Mouse (Mus musculus) brown adipose tissue, adult 24 weeks (tissue): ENCODE data around the gene Cdc37l1. TPM values are rescaled to one million over a fixed set of nuclear protein-coding genes. Genes with fewer than 3 reads are reported as not detected.

ENCODE experiments used
- H3K27ac ChIP-seq: fragments of 200-500 bp; replicated peaks from 2 replicates; pipeline ENCODE4 v1.5.1; 2012; ENCODE audit warnings: low read depth, mild to moderate bottlenecking, low read length
- H3K4me1 ChIP-seq: fragments of 200-500 bp; 2 replicates; pipeline ENCODE4 v1.6.1; 2012; ENCODE audit warnings: low read length, mixed read lengths; ENCODE audit not compliant: control insufficient read depth, insufficient read depth, insufficient read length
- H3K4me3 ChIP-seq: fragments of 200-500 bp; 2 replicates; pipeline ENCODE4 v1.5.1; 2012; ENCODE audit warnings: low read depth, mild to moderate bottlenecking, low read length, moderate library complexity; ENCODE audit not compliant: insufficient read depth
- polyA plus RNA-seq: library from polyadenylated mRNA; stranded (reverse); fragments of >200 nt; gene quantifications from 2 replicates; pipeline ENCODE4 v1.2.4, GENCODE M21; 2012; ENCODE audit not compliant: missing spikeins, insufficient read depth, insufficient read length

The Cdc37l1 gene
- polyA plus RNA-seq, 1 experiment = 28.3 TPM

DNA sequence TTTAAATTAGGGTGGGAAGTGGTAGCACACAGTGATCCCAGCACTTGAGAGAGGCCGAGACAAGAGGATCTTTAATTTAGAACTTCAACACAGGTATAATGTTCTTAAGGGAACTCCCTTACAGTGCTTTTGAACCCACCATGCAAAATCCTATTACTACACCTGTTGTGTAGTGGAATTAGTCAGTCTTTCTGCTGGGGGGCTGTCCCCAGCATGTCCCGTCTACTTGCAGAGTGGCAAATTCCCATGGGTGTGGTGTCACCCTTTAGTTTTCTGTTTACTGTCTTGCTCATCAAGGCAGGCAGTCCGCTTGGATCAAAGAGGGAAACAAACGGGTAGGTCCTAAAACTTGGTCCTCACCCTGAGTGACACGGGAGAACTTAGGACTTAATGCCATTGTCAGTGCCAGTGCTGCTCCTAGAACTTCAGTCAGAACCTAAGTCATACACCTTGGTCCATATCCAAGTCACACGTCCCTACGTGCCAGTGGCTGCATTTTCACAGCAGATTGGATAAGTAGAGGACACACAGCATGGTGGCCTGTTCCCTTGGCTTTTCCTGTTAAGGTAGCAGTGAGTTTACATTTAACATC is 31.7 kb downstream of the Cdc37l1 start:
- Histone ChIP-seq H3K27ac (no peak overlapping the region), H3K4me3 (no peak overlapping the region), H3K4me1 (no peaks in the 10 kb centered on the region)

DNA sequence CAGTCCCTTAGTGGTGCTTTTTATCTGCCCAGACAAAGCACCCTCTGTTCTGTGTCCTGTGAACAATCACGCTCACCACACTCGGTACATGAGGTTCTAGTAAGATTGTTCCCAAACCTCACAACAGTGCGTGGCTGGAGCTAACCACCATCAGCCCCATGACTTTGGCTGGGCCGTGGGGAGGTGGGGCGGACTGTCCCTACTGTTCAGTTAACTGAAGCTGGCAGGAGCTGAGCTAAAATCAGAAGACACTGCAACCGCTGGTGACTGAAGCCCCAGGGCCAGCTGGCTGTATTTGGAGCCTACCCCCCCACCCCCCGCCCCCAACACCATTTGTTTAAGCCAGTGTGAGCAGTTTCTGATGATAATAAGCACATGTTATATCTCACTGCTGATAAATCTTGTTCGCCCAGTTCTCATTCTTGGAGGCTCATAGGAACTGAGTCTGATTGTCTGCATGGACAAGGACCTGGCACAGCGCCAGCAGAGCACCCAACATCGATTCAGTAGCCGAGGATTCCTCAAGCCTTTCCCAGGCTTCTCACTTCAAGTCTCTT is 34.3 kb downstream of the Cdc37l1 start:
- Histone ChIP-seq H3K4me3 (no peak overlapping the region), H3K4me1 (peaks cover 6% of the 10 kb centered on the region; the same call in 1 of the 2 replicates), H3K27ac (no peak overlapping the region)

DNA sequence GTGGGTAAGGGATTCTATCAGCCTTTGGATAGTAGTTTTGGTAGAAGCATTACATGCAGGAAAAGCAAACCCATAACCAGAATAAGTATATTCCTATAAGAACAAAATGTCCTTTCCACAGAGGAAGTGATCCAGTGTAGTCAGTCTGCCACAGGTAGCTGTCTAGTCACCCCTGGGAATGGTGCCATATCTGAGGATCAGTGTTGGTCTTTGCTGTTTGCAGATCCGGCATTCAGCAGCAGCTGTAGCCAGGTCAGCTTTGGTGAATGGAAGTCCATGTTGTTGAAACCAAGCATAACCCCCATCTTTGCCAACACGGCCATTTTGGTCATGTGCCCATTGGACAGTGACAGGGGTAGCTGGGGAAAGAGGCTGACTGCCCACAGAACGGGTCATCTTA is 41.6 kb downstream of the Cdc37l1 start:
- Histone ChIP-seq H3K4me3 (no peak overlapping the region), H3K27ac (no peak overlapping the region), H3K4me1 (peaks cover 6% of the 10 kb centered on the region; the same call in 1 of the 2 replicates)

DNA sequence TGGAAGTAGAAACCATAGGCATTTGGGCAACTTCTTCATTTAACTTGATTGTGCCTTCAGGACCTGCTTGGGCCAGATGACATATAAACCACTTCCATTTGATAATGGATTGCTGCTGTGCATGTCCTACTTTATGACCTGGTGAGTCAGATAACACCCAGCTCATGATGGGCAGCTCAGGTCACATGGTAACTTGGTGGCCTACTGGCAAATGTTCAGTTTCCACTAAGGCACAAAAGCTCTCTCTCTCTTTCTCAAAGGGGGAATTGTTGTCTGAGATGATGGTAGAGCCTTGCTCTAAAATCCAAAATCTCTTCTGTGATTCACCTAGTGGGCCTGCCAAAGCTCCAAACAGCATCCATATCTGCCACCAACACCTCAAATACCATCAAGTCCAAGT is 42.5 kb downstream of the Cdc37l1 start:
- H3K4me3 ChIP-seq = no peak overlapping the region
- peaks cover 12% of the 10 kb centered on the region for H3K4me1 ChIP-seq
- no peak overlapping the region for H3K27ac ChIP-seq

DNA sequence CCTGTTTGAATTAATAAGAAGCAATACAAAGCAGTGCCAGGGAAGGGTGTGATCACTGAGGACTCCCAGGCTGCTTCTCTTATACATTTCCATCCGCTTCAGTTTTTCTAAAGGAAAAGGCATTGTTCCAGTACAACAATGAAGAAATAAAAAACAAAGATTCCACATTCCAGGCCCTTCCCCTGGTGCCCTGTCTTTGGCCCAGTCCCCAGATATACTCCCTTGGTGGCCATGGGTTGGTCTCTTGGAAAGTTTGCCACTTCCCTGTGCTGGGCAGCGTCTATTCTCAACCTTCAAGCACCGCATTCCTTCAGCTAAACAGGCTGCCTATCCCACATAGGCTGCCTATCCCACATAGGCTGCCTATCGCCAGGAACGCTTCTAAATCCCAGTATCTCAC is 46.9 kb downstream of the Cdc37l1 start:
- H3K4me3 ChIP-seq = no peak overlapping the region
- peaks cover 13% of the 10 kb centered on the region for H3K4me1 ChIP-seq
- peak overlapping the region; percentile 70 for H3K27ac ChIP-seq

DNA sequence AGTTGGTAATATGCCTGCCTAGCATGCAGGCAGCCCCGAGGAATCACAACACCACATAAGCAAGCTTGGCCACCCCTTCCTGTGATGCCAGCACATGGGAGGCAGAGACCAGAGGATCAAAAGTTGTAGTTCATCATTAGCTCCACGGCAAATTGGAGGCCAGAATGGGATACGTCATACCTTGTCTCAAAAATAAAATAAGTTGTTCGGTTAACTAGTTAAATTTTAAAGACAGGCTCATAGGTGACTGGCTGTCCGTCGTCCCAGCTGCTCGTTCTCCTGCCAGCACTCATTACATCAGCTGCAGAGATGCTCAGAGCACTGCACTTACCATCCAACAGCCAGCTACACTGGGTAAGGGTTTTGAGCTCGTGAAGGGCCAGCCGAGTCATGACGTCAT is 47.4 kb downstream of the Cdc37l1 start:
- H3K4me1 ChIP-seq = peaks cover 13% of the 10 kb centered on the region
- H3K4me3 ChIP-seq = no peak overlapping the region
- peak overlapping the region; percentile 70 for H3K27ac ChIP-seq

DNA sequence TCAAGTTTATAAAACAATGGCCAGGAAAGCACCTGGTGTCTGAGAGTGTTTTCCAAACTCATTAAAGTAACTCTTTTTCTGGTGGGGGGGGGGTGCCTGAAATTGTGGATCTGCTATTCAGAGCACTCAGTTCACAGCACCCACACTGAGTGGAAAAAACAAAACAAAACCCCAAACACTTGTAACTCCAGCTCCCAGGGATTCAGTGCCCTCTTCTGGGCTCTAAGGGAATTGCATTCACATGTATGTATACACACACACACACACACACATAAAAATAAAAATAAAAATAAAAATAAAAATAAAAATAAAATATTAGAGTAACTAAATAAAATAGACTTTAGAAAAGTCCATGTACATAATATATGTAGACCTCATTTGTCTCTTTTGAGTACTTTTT is 49.2 kb downstream of the Cdc37l1 start:
- H3K4me3 ChIP-seq = no peak overlapping the region
- H3K4me1 ChIP-seq = peaks cover 17% of the 10 kb centered on the region
- H3K27ac ChIP-seq = no peak overlapping the region

DNA sequence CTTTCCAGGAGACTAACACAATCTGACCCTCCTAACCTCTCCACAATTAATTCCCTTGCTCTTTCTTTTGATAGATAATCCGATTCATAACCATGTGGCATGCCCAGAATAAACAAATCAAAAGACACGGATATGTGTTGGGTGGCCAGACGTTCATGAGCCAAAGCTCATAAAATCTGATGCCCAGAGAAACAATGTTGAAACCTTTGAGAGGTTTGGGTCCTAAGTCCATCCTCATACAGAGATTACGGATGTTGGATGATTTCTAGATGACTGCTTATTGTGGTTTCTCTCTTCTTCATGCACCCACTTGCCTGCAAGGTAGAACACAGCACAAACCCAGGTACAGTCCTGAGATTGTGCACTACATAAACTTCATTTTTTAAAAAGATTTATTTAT is 50.1 kb downstream of the Cdc37l1 start:
- Histone ChIP-seq H3K27ac (no peak overlapping the region), H3K4me3 (no peak overlapping the region), H3K4me1 (peaks cover 17% of the 10 kb centered on the region)

DNA sequence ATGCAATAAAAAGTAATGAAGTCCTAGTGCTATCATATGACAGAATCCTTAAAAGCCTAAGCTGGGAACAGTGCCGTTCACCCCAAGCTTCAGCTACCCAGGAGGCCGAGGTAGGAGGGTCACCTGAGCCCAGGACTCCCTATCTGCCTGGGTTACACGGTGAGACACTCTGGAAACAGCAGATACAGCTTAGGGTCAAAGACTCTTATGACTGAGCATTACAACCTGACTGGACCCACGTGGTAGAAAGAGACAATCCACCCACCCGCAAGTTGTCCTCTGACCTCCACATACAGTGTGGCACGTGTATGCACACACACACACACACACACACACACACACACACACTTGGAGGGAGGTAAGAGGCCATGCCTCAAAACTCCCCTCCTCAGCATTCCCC is 52.0 kb downstream of the Cdc37l1 start:
- Histone ChIP-seq H3K27ac (no peak overlapping the region), H3K4me3 (no peak overlapping the region), H3K4me1 (peaks cover 18% of the 10 kb centered on the region)

DNA sequence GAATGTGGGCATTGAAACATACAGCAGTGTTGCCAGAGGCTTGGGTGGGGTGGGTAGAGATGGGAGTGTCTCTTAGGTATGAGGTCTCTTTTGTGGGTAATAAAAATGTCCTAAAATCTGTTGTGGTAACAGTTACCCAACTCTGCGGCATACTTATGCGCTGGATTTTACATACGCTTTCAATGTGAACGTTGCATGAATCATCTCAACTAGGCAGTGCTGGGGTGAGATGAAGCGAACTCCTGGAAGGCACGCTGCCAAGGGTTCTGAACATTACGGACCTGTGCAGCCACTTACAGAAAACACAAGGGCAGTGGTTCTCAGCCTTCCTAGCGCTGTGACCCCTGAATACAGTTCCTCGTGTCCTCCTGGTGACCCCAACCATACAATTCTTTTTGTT is 52.5 kb downstream of the Cdc37l1 start:
- H3K27ac ChIP-seq = no peak overlapping the region
- H3K4me3 ChIP-seq = no peak overlapping the region
- H3K4me1 ChIP-seq = peaks cover 13% of the 10 kb centered on the region

DNA sequence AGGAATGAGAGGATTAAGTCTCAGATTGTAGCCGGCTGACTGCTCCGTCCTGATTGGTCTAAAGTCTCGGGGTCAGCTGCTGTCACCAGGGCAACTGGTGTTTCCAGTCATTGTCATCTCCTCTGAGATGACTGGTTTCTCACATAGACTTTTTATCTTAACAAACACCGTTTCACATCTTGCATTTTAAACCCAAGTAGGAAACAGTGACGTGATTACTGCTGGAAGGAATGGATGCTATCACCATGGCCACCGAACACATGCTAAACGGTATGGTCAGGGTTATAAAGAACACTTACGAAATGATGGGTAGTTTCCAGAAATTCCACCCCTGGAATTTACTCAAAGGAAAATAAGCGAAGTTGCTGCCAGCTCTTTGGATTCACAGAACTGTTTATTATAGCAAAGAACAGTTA is 54.2 kb downstream of the Cdc37l1 start:
- Histone ChIP-seq H3K4me1 (peaks cover 14% of the 10 kb centered on the region), H3K27ac (no peak overlapping the region), H3K4me3 (no peak overlapping the region)

DNA sequence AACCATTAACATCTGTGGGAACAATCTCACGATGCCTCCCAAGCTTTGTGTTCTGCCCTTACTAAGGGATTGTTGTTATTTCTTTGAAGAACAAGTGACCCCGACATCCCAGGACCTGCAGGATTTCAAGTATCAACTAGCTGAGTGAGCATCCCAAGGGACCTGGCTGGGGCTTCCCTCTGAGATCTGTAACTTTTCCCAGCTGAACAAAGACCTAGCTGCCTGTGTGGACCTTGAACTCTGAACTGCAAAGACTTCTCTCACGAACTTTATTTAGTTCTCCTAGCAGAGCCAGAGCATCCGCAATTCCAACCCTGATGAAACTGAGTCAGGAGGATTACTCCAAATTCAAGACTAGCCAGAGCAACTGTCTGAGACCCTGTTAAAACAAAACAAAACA is 55.2 kb downstream of the Cdc37l1 start:
- peak overlapping the region; percentile 99; the same call in 1 of the 2 replicates for H3K4me3 ChIP-seq
- no peak overlapping the region for H3K27ac ChIP-seq
- H3K4me1 ChIP-seq = peaks cover 14% of the 10 kb centered on the region

DNA sequence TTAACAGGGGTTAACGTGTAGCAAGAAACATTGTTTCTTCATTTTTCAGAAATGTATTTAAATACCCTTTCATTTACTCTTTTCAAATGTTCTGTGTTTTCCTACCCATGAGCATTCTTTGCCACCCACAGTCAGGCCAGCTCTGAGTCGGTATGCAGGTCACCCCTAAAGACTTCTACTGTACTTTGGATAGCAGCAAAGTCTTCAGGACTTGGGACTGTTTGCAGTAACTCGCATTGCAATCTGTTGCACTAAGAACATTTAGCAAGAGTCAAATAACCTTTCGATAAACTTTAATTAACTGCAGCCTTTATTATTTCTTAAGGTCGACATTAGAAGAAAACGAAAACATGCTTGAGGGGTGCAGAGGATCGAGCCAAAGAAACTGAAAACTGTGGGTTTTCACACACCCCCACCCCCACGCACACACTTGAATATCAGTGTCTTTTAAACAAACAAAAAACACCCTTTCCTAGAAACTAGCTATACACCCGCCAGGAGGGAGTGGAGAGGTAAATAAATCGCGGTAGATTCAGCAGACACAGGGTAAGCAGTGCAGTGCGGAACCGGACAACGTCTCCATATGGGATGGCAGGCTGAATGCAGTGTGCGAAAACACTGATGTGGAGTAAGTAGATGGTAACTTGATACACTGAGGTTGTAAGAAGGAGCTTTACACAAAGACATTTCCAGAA is 56.0 kb downstream of the Cdc37l1 start:
- Histone ChIP-seq H3K4me3 (peak overlapping the region; percentile 99), H3K4me1 (peaks cover 14% of the 10 kb centered on the region), H3K27ac (peak overlapping the region; percentile 73)

DNA sequence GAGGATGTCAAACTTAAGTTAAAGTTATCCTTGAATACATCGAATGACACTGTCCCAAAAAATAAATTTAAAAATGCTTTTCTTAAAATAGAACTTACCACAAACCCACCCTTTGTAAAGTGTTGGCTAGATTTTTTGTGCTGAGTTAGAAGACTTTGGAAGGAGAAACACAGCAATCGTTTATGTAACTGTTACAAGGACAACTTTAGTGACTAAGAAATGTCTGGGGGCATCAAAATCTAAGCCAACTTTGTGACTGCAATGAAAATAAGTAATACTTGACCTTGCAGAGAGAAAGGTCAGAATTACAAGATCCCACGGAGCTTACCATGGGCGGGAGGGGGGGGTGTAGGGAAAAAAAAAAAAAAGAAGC is 56.8 kb downstream of the Cdc37l1 start:
- Histone ChIP-seq H3K4me3 (peak overlapping the region; percentile 99), H3K27ac (peak overlapping the region; percentile 85), H3K4me1 (peaks cover 12% of the 10 kb centered on the region)

DNA sequence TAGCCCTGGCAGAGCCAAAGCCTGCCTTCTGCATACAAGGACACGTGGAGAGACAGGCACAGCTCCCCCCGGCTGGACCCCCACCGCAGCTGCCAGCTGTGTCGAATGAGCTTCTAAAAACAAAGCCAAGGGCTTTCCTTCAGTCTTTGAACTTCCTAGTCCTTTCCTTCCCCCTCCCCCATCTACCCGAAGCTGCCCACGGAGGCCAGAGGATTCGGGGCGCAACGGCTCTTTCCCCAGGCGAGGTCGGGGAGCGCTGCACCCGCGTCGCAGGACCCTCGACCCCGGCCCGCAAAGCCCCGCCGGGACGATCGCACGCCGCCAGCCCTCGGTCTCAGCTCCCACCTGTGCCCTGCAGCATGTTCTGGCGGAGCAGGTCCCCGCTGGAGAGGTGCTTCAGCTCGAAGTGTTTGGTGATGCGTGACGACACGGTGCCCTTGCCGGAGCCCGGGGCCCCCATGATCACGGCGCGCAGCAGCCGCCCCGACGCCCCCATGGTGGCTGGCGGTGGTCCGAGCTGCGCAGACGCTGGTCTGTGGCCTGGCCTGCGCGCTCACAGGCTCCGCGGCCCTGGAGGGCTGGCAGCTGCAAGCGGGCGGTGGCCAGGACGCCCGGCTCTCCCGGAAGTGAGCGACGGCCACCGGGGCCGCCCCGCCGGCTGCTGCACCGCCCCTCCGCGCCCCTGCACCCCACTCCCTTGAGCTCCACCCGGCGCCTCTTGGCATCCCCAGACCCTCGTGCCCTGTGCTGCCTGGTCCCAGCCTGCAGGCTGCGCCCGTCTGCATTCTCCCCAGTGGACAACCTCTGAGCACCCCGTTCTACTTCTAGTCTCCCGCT is 57.4 kb downstream of the Cdc37l1 start, which contains the start of gene Ak3:
Gene Ak3, minus strand, starts transcription at position 628 of the 837 bp plus-strand sequence.
- Histone ChIP-seq H3K4me3 (peak within 1 kb of the TSS; percentile 99), H3K27ac (peak within 1 kb of the TSS; percentile 85), H3K4me1 (peaks cover 12% of the 10 kb centered on the region)
